Mouse (Mus musculus) lung, postnatal 10 days (tissue): ENCODE measurements around the gene Tmem30c.

Experiments
- DNase-seq: peaks from one replicate; pipeline ENCODE4 v3.0.0; 2021

The Tmem30c gene

DNA sequence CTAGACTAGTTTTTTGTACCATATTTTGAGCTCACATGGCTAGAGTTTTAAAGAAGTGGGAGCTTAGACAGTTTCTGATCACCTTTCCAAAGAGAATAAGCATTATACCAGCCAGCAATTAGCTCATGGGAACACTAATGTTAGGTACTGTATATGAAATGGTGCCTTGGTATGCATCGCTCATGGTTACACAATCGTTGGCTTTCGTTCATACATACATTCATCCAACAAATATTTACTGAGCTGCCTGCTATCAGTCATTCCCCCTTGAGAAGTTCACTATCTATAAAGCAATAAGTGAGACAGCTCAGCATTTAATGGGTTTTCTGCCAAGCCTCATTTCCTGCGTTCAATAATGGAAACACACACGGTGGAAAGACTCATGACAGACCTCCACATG lies 66.2 kb downstream of the Tmem30c start:
- DNase-seq: no peak

DNA sequence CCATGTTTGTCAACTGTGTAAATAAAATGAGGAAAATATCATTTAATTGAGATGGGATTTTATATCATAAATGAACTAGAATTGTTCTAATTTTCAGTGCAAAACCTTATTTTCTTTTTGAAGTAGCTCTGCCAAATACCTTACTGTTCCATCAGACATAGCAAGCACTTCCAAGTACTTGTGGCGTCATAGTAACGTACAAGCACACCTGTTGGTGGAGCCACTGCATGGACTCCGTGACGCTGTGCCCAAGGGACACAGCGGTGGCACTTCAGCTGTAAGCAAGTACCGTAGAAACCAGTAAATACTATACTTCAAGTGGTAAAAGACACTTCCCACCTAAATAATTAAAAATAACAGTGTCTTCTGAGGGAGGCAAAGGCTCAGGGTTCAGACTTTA lies 72.3 kb downstream of the Tmem30c start:
- DNase-seq: no peak
